Mouse (Mus musculus) ZHBTc4 (cell line): ENCODE data around the gene Synrg.

Source experiments
- DNase-seq: peaks from one replicate; pipeline ENCODE4 v3.0.0-alpha.2; 2011; ENCODE audit warnings: low read depth, low spot score

Synrg gene

DNA sequence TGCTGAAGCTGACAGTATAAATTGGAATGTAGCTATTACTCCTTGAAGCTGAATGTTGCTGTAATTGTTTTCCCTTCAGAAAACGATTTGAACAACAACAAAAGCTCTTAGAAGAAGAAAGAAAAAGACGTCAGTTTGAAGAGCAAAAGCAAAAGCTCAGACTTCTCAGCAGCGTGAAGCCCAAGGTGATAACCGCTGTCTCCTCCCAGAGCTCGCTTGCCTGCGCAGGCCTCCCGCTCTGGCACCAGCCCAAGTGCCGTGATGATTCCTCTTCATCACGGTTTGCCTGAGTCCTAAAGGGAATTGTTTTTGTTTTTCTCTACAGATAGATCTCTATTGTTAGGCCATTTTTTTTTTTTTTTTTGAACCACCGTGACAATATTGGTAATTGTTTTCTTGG is 17.1 kb downstream of the Synrg start:
- DNase-seq, result no peak

DNA sequence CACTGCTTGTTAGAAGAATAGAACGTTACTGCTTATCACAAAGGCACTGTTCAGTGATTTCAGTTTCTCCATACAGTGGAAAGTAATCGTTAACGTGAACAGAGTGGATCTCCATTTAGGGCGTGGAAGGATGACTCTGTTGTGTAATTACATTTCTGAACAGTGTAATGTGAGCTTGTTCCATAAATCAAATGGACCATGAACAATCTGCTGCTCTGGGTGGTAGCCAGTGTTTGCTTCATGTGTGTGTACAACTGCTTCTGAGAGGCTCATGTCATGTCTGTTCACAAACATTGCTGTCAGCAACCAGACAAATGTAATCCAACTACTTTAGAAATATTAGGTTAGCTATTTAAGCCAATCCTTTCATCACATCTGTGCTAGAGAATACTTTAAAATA is 27.5 kb downstream of the Synrg start:
- DNase-seq, result no peak

- no peak for DNase-seq
Measured at GRCm38 (mm10) chr11:83993428-83993827, 29.2 kb downstream of the Synrg start.

DNA sequence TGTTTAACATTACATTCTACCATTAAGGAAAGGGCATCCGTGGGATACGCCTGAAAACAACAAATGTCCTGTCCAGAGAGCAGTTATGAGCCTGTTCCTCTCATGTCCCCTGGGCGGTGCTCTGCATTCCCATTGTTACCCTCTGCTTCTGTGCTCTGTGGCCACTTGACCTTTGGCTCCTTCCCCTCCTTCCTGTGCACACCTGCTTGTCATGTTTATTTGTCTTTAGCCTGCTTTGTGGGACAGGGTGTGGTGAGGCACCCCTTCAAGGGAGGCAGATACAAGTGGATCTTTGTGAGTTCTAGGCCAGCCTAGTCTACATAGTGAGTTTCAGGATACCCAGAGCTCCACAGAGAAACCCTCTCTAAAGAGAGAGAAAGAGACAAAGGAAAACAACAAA is 30.3 kb downstream of the Synrg start:
- DNase-seq, result peak; percentile 78

GRCm38 (mm10) chr11:83995535-83995950 is 31.3 kb downstream of the Synrg start:
- no peak for DNase-seq

DNA sequence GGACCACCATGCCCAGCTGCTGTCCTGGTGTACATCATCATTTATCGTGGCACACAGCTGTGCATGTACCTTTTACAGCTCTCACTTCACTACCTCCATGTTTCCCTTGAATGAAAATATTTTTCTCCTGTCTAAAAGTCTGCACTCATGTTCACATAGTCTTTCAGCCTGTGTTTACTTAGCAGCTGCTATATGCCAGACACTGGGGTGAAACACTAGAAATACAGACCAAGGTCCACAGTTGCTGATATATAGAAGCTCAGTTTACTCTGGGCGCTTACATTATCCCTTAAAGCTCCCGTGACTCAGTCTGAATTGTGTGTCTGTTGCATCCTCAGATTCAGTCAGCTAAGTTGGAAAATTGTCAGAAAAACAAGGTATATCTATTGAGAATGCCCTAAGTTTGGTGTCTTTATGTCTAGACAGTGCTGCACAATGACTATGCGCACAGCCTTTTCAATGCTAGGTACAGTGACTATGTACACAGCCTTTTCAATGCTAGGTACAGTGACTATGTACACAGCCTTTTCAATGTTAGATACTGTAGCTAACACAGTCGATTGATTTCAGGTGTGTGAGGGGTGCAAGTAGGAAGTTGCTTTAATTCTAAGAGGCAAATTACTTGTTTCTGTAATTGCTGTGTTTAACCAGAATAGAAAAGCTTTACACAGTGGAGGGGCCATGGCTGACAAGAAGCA is 33.1 kb downstream of the Synrg start:
- no peak for DNase-seq

GRCm38 (mm10) chr11:83998993-83999392 is 34.8 kb downstream of the Synrg start:
- DNase-seq, result no peak

GRCm38 (mm10) chr11:83999411-83999915 is 35.2 kb downstream of the Synrg start:
- no peak for DNase-seq

GRCm38 (mm10) chr11:84001257-84001656 is 37.0 kb downstream of the Synrg start:
- peak; percentile 68 for DNase-seq

DNA sequence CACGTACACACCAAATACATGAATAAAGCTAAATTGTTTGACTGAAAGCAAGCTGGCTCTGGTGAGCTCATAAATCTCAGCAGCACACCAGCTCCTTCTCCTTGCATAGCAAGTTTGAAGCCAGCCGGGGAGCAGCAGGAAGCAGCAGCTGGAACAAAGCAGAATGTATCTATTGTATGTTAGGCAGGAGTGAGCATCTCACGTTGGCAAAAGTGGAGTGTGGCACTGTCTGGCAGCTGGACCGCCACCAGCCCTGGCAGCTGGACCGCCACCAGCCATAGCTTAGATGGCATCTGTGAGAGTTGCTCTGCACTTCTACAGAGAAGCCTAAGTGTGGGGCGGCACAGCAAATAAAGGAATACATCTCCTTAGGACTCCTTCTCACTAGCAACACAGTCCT is 39.8 kb downstream of the Synrg start:
- DNase-seq, result no peak

- DNase-seq, result peak; percentile 50
Measured at GRCm38 (mm10) chr11:84009001-84009400, 44.8 kb downstream of the Synrg start.

GRCm38 (mm10) chr11:84010411-84010810 is 46.2 kb downstream of the Synrg start:
- DNase-seq, result no peak

- DNase-seq, result peak; percentile 60
Measured at GRCm38 (mm10) chr11:84011050-84011449, 46.8 kb downstream of the Synrg start.

GRCm38 (mm10) chr11:84011576-84011975 is 47.3 kb downstream of the Synrg start:
- no peak for DNase-seq

GRCm38 (mm10) chr11:84013105-84013504 is 48.9 kb downstream of the Synrg start:
- DNase-seq, result no peak

DNA sequence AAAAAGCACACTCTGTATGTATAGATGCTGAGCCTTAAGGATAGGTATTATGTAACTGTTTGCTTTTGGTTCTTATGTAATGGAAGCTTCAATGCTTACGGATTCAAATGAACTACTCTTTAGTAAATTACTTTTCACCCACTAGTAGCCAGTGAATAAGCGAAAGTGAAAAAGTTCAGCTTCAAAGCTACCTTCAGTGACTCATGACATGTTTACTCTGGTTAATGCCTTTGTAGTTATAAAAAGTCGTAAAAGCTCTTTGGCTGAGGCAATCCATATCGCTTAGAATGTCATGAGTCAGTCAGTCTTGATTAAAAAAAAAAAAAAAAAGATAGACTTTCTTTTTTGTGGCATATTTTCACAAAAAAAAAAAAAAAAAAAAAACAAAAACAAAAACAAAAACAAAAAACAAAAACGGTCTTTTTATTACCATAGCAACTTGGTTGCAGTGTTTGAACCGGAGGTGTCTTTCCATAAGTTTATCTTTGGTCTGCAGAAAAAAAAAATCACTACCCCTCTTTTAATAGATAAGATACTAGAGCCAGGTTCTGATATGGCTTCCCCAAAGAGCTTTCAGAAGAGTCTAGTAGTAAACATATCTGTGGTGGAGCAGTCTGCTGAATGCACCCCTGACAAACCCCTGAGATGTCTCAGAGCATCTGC is 52.0 kb downstream of the Synrg start:
- DNase-seq, result no peak

DNA sequence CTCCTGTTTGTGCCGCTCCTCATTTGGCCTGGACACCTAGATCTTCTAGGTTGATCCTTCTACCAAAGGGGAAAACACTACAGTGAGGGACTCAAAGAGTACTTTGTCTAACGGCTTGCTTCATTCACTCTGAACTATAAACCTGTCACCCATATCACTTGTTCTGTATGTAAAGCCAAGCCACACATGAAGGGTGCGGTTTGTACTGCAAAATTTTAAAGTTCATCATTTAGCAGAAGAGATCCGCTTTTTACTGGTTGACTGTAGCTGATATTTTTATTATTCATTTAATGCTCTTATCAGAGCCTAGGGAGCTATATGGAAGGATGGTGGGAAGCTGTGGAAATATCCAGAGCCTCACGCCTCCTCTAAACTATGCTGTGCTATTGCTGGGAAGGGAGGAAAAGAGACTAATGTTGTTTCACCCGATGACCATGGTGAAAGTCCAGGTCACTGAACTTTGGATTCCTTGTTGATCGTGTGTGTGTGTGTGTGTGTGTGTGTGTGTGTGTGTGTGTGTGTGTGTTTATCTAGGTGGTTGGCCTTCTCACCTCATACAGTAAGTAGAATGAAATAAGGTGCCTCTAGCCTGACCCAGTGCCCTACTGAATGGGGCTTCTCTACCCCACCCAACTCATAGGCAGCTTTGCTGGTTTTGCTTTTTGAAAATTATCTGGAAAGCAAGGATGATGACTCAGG is 52.7 kb downstream of the Synrg start:
- DNase-seq, result no peak

DNA sequence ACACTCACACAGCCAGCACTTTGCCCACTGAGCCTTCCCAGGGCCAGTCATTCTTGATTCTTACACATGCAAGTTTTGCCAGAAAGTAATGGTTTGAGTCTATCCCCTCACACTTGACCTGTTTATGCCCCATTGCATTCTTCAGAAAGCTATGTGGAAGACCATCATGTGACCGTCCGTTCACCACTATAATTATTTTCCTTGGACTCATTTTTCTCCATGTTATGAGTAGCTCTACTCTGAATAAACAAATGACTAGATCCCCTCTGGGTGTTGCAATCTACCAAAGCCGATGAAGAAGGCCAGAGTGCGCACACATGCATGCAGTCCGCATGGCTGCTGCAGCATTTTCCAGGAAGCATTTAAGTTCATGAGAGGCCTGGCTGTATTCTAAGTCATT is 63.0 kb downstream of the Synrg start:
- DNase-seq, result no peak

DNA sequence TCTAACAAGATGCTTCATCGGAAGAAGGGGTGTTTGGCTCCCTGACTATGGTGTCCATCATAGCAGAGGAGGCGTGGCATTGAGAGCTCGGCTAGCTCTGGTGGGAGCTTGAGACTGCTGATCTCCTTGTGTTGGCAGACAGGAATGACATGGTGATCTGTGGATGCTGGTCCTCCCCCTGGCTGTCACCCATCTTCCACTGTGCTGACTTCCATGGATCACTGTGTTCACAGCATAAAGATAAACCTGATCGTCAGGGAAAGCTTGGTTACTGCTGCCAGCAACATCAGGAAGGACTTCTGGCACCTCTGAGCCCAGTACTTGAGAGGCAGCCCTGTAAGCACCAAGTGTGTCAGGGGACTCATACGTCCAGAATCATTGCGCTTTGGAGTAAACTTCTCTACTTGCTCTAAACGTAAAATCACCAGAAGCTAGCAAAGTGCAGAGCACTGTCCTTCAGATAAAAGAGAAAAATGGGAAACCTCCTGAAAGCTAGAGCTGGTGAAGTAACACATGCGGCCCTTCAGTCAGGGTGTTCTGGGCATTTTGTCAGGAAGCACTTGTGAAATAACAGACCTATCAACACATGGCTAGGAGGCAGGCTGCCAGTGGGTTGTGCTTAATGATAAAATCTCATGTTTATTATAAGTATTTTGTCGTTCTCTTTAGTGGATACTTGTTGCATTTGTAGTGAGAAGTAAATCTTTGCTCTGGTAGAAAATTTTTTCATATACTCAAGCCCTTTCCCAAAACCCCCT is 64.2 kb downstream of the Synrg start:
- no peak for DNase-seq

- DNase-seq, result peak; percentile 68
Measured at GRCm38 (mm10) chr11:84031971-84032370, 67.7 kb downstream of the Synrg start.

DNA sequence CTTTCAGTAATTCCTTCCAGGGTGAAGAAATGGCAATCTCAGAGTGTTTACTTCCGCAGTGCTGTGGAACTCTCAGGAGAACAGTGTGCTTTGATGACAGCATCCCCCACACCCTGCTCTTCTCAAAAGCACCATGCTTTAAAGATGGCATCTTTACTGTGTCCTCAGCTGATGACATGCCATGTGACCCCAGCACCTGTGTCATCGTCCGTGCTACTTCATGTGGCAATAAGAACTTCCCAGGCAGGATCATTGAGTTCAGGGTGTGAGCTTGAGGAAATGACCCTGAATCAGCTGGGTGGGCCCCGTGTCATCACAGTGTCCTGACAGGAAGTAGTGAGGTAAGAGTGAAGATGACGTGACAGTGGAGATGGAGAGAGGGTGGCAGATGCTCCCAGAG is 68.3 kb downstream of the Synrg start:
- DNase-seq, result no peak

GRCm38 (mm10) chr11:84033671-84034070 is 69.4 kb downstream of the Synrg start:
- no peak for DNase-seq
